Mouse (Mus musculus) adrenal gland, postnatal 10 days (tissue): Measurements from ENCODE around the gene Rrbp1. TPM values are rescaled to one million over a fixed set of nuclear protein-coding genes. Genes with fewer than 3 reads are reported as not detected.

ENCODE experiments used
- DNase-seq: peaks from one replicate; pipeline ENCODE4 v3.0.0; 2021; ENCODE audit warnings: mixed read lengths
- long read RNA-seq, 2 experiments: library from polyadenylated mRNA; stranded (forward); transcript quantifications; one replicate each; pipeline ENCODE4 v2.0.0; 2021
- total RNA-seq, 2 experiments: library from RNA; stranded (reverse); gene quantifications; 2 replicates each; pipeline ENCODE4 v1.2.3; 2021

The Rrbp1 gene
- 100 to 1,000 TPM; 189 to 196 TPM for total RNA-seq
- long read RNA-seq, experiment 1, full-length matches to known transcripts, result 27 of 126 reads
- long read RNA-seq, experiment 1, partial matches to known transcripts, result 85 of 126 reads
- long read RNA-seq, experiment 1, other reads (novel, unspliced or antisense), result 14 of 126 reads
- long read RNA-seq, experiment 2, full-length matches to known transcripts, result 3 of 32 reads
- long read RNA-seq, experiment 2, partial matches to known transcripts, result 23 of 32 reads
- long read RNA-seq, experiment 2, other reads (novel, unspliced or antisense), result 6 of 32 reads

- peak; percentile 99 for DNase-seq
Observed at GRCm38 (mm10) chr2:144011080-144011551, at the start of gene Rrbp1. Gene Rrbp1, minus strand, starts transcription at chr2:144011263.

- no peak for DNase-seq
Observed at GRCm38 (mm10) chr2:144057735-144058134, 46.7 kb upstream of the Rrbp1 start.

- peak; percentile 41 for DNase-seq
Observed at GRCm38 (mm10) chr2:144052410-144053065, 41.5 kb upstream of the Rrbp1 start.

- DNase-seq, result no peak
Observed at GRCm38 (mm10) chr2:144050861-144051260, 39.8 kb upstream of the Rrbp1 start.

GRCm38 (mm10) chr2:144050146-144050680, 39.1 kb upstream of the Rrbp1 start:
- DNase-seq, result no peak

- DNase-seq, result no peak
Observed at GRCm38 (mm10) chr2:144046916-144047315, 35.9 kb upstream of the Rrbp1 start.

- no peak for DNase-seq
Observed at GRCm38 (mm10) chr2:144045756-144046560, 34.9 kb upstream of the Rrbp1 start.

GRCm38 (mm10) chr2:144044726-144045125, 33.7 kb upstream of the Rrbp1 start:
- peak; percentile 46 for DNase-seq

GRCm38 (mm10) chr2:144032664-144033063, 21.6 kb upstream of the Rrbp1 start, which contains the start of gene Banf2:
Gene Banf2, plus strand, starts transcription at chr2:144033059.
- DNase-seq, result no peak

- no peak for DNase-seq
Observed at GRCm38 (mm10) chr2:144030791-144031190, 19.7 kb upstream of the Rrbp1 start.

- no peak for DNase-seq
Observed at GRCm38 (mm10) chr2:144026456-144026855, 15.4 kb upstream of the Rrbp1 start.

GRCm38 (mm10) chr2:144025361-144025760, 14.3 kb upstream of the Rrbp1 start:
- no peak for DNase-seq

- no peak for DNase-seq
Observed at GRCm38 (mm10) chr2:144022441-144022840, 11.4 kb upstream of the Rrbp1 start.

GRCm38 (mm10) chr2:144019971-144020370, 8.9 kb upstream of the Rrbp1 start:
- no peak for DNase-seq

GRCm38 (mm10) chr2:144015861-144016260, 4.8 kb upstream of the Rrbp1 start:
- DNase-seq, result no peak

GRCm38 (mm10) chr2:144014481-144014880, 3.4 kb upstream of the Rrbp1 start:
- no peak for DNase-seq

GRCm38 (mm10) chr2:144014051-144014450, 3.0 kb upstream of the Rrbp1 start:
- no peak for DNase-seq

- peak; percentile 91 for DNase-seq
Observed at GRCm38 (mm10) chr2:144010282-144011044, 600 bp downstream of the Rrbp1 start.

GRCm38 (mm10) chr2:144009551-144010281, 1.3 kb downstream of the Rrbp1 start:
- DNase-seq, result peak; percentile 72

GRCm38 (mm10) chr2:144009081-144009480, 2.0 kb downstream of the Rrbp1 start:
- DNase-seq, result no peak

- no peak for DNase-seq
Observed at GRCm38 (mm10) chr2:144007211-144007610, 3.9 kb downstream of the Rrbp1 start.
